Mouse (Mus musculus): Measurements from ENCODE around the gene Srprb. TPM values are rescaled to one million over a fixed set of nuclear protein-coding genes. Genes with fewer than 3 reads are reported as not detected.

Gene Srprb
- 55.8 and 61.7 TPM in 2 replicates for polyA plus RNA-seq (2014; fragmentation: Nextera tagmentation; extraction: Ambion mirVana)

GRCm38 (mm10) chr9:103201561-103202260, at the start of gene Srprb:
Srprb (minus strand) TSS chr9:103202137.
- peaks cover 3% of the 10 kb centered on the region; the same call in 1 of the 2 replicates for H3K4me1 ChIP-seq (ENCODE audit: control insufficient read depth, insufficient read depth, low read length)
- peak within 1 kb of the TSS; percentile 74 for H3K4me2 ChIP-seq (ENCODE audit: low read length)
- no peaks in the 10 kb centered on the region for H3K9me3 ChIP-seq (replicated peaks; ENCODE audit: control insufficient read depth, low read length)
- H3K27me3 ChIP-seq (replicated peaks; ENCODE audit: control insufficient read depth, insufficient read depth, low read length): no peaks in the 10 kb centered on the region
- 1% methylated on average over 45 of the region's 45 CpGs for WGBS
- peak within 1 kb of the TSS; percentile 85 for H3K4me3 ChIP-seq (ENCODE audit: low read depth, low read length)
- peak within 1 kb of the TSS; percentile 71; the same call in 1 of the 2 replicates for H3K27ac ChIP-seq (ENCODE audit: low read depth, low read length)
- ATAC-seq (peak; percentile 99), DNase-seq (ENCODE audit: low spot score) (peak; percentile 97)
- peak within 1 kb of the TSS; percentile 85 for H3K9ac ChIP-seq (ENCODE audit: low read length)
- H3K36me3 ChIP-seq (ENCODE audit: control insufficient read depth, insufficient read depth, low read length): peaks cover 20% of the 10 kb centered on the region

DNA sequence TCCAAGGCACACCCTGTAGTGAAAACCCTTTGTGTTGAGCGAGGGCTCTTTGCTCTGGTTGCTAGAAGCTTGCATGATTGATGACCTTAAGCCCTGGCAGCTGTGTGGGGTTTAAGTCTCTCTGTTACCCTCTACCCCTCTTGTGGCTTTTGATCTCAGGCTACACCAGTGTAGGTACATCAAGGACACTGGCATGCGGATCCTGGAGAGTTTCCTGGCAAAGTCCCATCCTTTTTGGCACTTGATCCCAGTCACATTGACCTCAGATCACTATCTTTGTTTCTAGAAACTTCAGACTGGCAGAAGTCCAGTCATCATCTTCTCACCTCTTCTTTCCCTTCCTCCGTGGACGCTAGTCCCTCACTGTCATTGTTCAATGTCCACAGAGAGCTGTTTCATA, 46.7 kb upstream of the Srprb start:
- Histone ChIP-seq H3K4me1 (ENCODE audit: control insufficient read depth, insufficient read depth, low read length) (no peaks in the 10 kb centered on the region), H3K36me3 (ENCODE audit: control insufficient read depth, insufficient read depth, low read length) (no peaks in the 10 kb centered on the region), H3K27me3 (replicated peaks; ENCODE audit: control insufficient read depth, insufficient read depth, low read length) (no peaks in the 10 kb centered on the region), H3K27ac (ENCODE audit: low read depth, low read length) (no peak overlapping the region), H3K4me3 (ENCODE audit: low read depth, low read length) (no peak overlapping the region), H3K4me2 (ENCODE audit: low read length) (no peak overlapping the region), H3K9ac (ENCODE audit: low read length) (no peak overlapping the region), H3K9me3 (replicated peaks; ENCODE audit: control insufficient read depth, low read length) (no peaks in the 10 kb centered on the region)
- 61% methylated on average over 4 of the region's 4 CpGs for WGBS
- DNase-seq (ENCODE audit: low spot score) (no peak), ATAC-seq (no peak)

- Histone ChIP-seq H3K36me3 (ENCODE audit: control insufficient read depth, insufficient read depth, low read length) (no peaks in the 10 kb centered on the region), H3K4me2 (ENCODE audit: low read length) (no peak overlapping the region), H3K27me3 (replicated peaks; ENCODE audit: control insufficient read depth, insufficient read depth, low read length) (no peaks in the 10 kb centered on the region), H3K9ac (ENCODE audit: low read length) (no peak overlapping the region), H3K9me3 (replicated peaks; ENCODE audit: control insufficient read depth, low read length) (no peaks in the 10 kb centered on the region), H3K4me3 (ENCODE audit: low read depth, low read length) (no peak overlapping the region), H3K4me1 (ENCODE audit: control insufficient read depth, insufficient read depth, low read length) (no peaks in the 10 kb centered on the region), H3K27ac (ENCODE audit: low read depth, low read length) (no peak overlapping the region)
- ATAC-seq (no peak), DNase-seq (ENCODE audit: low spot score) (no peak)
- WGBS: 88% methylated on average over 8 of the region's 8 CpGs
These were observed 44.7 kb upstream of the Srprb start for GRCm38 (mm10) chr9:103246526-103247168.

- Histone ChIP-seq H3K36me3 (ENCODE audit: control insufficient read depth, insufficient read depth, low read length) (no peaks in the 10 kb centered on the region), H3K27ac (ENCODE audit: low read depth, low read length) (no peak overlapping the region), H3K9ac (ENCODE audit: low read length) (no peak overlapping the region), H3K27me3 (replicated peaks; ENCODE audit: control insufficient read depth, insufficient read depth, low read length) (no peaks in the 10 kb centered on the region), H3K4me2 (ENCODE audit: low read length) (no peak overlapping the region), H3K4me3 (ENCODE audit: low read depth, low read length) (no peak overlapping the region), H3K9me3 (replicated peaks; ENCODE audit: control insufficient read depth, low read length) (no peaks in the 10 kb centered on the region), H3K4me1 (ENCODE audit: control insufficient read depth, insufficient read depth, low read length) (no peaks in the 10 kb centered on the region)
- WGBS: 96% methylated on average over 4 of the region's 4 CpGs
- no peak for DNase-seq (ENCODE audit: low spot score)
- ATAC-seq: no peak
These were observed 41.7 kb upstream of the Srprb start for GRCm38 (mm10) chr9:103243640-103244039.

DNA sequence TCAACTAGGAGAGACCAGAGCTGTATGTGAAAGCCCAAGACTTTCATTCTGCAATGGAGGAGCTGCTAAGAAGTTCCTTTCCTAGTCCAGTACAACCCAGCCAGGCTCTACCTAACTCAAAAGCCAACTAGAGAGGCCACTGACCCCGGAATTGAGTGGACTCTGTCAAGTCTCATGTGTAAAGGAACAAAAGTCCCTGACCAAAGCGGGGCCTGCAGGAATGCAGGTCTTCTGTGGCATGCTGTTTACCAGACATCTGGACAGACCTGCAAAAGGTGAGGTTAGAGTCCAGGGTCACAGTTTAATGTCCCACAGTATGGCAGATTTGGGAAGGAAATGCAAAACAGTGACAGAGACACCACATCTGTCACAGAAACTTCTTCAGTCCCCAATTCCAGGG, 39.3 kb upstream of the Srprb start:
- H3K27me3 ChIP-seq (replicated peaks; ENCODE audit: control insufficient read depth, insufficient read depth, low read length): no peaks in the 10 kb centered on the region
- H3K4me2 ChIP-seq (ENCODE audit: low read length): no peak overlapping the region
- H3K9me3 ChIP-seq (replicated peaks; ENCODE audit: control insufficient read depth, low read length): no peaks in the 10 kb centered on the region
- no peak overlapping the region for H3K27ac ChIP-seq (ENCODE audit: low read depth, low read length)
- DNase-seq (ENCODE audit: low spot score) (no peak), ATAC-seq (no peak)
- no peaks in the 10 kb centered on the region for H3K36me3 ChIP-seq (ENCODE audit: control insufficient read depth, insufficient read depth, low read length)
- no peaks in the 10 kb centered on the region for H3K4me1 ChIP-seq (ENCODE audit: control insufficient read depth, insufficient read depth, low read length)
- H3K9ac ChIP-seq (ENCODE audit: low read length): no peak overlapping the region
- WGBS: 89% methylated on average over 2 of the region's 2 CpGs
- no peak overlapping the region for H3K4me3 ChIP-seq (ENCODE audit: low read depth, low read length)

DNA sequence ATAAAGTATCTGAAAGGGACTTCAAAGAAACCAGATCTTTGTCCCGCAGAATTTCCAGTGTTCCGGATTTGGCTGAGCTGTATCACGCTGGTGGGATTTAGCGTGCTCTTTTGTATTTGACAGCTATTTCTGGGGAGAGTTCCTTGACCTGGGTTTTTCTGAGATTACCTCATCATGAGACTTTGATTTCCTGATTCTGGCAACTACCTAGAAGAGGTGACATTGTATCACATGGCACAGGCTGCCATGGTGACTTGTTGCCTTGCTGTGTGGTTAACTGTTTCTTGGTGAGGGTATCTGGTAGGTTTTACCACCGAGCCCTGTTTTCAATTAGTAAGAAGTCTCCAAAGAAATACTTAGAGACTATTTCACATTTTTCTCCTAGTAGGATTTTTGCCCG, 37.5 kb upstream of the Srprb start:
- ATAC-seq (no peak), DNase-seq (ENCODE audit: low spot score) (no peak)
- Histone ChIP-seq H3K9me3 (replicated peaks; ENCODE audit: control insufficient read depth, low read length) (no peaks in the 10 kb centered on the region), H3K4me1 (ENCODE audit: control insufficient read depth, insufficient read depth, low read length) (no peaks in the 10 kb centered on the region), H3K36me3 (ENCODE audit: control insufficient read depth, insufficient read depth, low read length) (no peaks in the 10 kb centered on the region), H3K4me3 (ENCODE audit: low read depth, low read length) (no peak overlapping the region), H3K4me2 (ENCODE audit: low read length) (no peak overlapping the region), H3K27ac (ENCODE audit: low read depth, low read length) (no peak overlapping the region), H3K9ac (ENCODE audit: low read length) (no peak overlapping the region), H3K27me3 (replicated peaks; ENCODE audit: control insufficient read depth, insufficient read depth, low read length) (no peaks in the 10 kb centered on the region)
- 91% methylated on average over 6 of the region's 6 CpGs for WGBS

- DNase-seq (ENCODE audit: low spot score) (no peak), ATAC-seq (no peak)
- WGBS: 59% methylated on average over 7 of the region's 7 CpGs
- no peak overlapping the region for H3K4me2 ChIP-seq (ENCODE audit: low read length)
- no peak overlapping the region for H3K27ac ChIP-seq (ENCODE audit: low read depth, low read length)
- peaks cover 6% of the 10 kb centered on the region; the same call in 1 of the 2 replicates for H3K4me1 ChIP-seq (ENCODE audit: control insufficient read depth, insufficient read depth, low read length)
- H3K36me3 ChIP-seq (ENCODE audit: control insufficient read depth, insufficient read depth, low read length): no peaks in the 10 kb centered on the region
- no peak overlapping the region for H3K4me3 ChIP-seq (ENCODE audit: low read depth, low read length)
- H3K27me3 ChIP-seq (replicated peaks; ENCODE audit: control insufficient read depth, insufficient read depth, low read length): no peaks in the 10 kb centered on the region
- no peak overlapping the region for H3K9ac ChIP-seq (ENCODE audit: low read length)
- H3K9me3 ChIP-seq (replicated peaks; ENCODE audit: control insufficient read depth, low read length): no peaks in the 10 kb centered on the region
These were observed 32.7 kb upstream of the Srprb start for GRCm38 (mm10) chr9:103234565-103235165.

DNA sequence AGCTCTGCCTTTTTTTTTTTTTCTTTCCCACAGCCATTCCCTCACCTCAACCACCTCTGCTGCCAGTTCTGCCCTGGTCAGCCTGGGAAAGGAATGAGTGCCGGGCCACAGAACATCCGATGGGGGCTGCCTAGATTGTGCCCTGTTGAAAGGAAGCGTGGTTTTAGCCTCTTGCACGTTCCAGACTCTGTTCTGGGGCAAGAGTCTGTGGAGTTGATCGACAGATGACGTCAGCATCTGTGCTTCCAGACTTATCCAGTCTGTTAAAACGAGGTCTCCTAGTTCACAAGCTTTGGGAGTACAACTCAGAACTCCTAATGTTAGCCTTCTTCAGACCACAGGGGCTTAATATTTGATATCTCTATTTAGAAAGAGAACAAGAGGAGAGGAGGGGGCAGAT, 32.1 kb upstream of the Srprb start:
- 79% methylated on average over 7 of the region's 7 CpGs for WGBS
- no peak for ATAC-seq
- H3K27ac ChIP-seq (ENCODE audit: low read depth, low read length): no peak overlapping the region

DNA sequence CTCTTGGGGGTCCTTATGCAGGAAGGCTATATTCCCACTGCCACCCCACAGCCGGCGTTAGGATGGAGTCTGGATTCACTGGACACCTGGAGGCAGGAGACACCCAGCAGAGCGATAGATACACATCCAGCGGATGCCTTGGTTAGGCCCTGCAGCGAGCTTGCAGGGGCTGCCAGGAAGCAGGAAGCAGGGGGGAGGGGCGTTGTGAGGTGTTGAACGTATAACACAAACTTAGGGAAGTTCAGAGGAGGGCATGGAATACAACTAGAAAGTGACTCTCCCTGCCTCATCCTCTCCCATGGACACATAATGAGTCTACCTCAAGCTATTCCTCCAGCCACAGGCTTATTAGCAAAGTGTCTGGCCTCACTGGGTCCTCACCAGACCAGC, 31.1 kb upstream of the Srprb start:
- Histone ChIP-seq H3K36me3 (ENCODE audit: control insufficient read depth, insufficient read depth, low read length) (no peaks in the 10 kb centered on the region), H3K9me3 (replicated peaks; ENCODE audit: control insufficient read depth, low read length) (no peaks in the 10 kb centered on the region), H3K27ac (ENCODE audit: low read depth, low read length) (no peak overlapping the region), H3K27me3 (replicated peaks; ENCODE audit: control insufficient read depth, insufficient read depth, low read length) (no peaks in the 10 kb centered on the region), H3K4me2 (ENCODE audit: low read length) (no peak overlapping the region), H3K4me3 (ENCODE audit: low read depth, low read length) (no peak overlapping the region), H3K4me1 (ENCODE audit: control insufficient read depth, insufficient read depth, low read length) (peaks cover 6% of the 10 kb centered on the region; the same call in 1 of the 2 replicates), H3K9ac (ENCODE audit: low read length) (no peak overlapping the region)
- 79% methylated on average over 7 of the region's 7 CpGs for WGBS
- ATAC-seq (no peak), DNase-seq (ENCODE audit: low spot score) (no peak)

More for the DNA sequence above, 32.1 kb upstream of the Srprb start:
- Histone ChIP-seq H3K9ac (ENCODE audit: low read length) (no peak overlapping the region), H3K4me3 (ENCODE audit: low read depth, low read length) (no peak overlapping the region), H3K9me3 (replicated peaks; ENCODE audit: control insufficient read depth, low read length) (no peaks in the 10 kb centered on the region), H3K4me2 (ENCODE audit: low read length) (no peak overlapping the region), H3K36me3 (ENCODE audit: control insufficient read depth, insufficient read depth, low read length) (no peaks in the 10 kb centered on the region), H3K4me1 (ENCODE audit: control insufficient read depth, insufficient read depth, low read length) (peaks cover 6% of the 10 kb centered on the region; the same call in 1 of the 2 replicates), H3K27me3 (replicated peaks; ENCODE audit: control insufficient read depth, insufficient read depth, low read length) (no peaks in the 10 kb centered on the region)
- DNase-seq (ENCODE audit: low spot score): no peak

All from forebrain, embryonic 14.5 days (tissue).